Mouse (Mus musculus) kidney, embryonic 14.5 days (tissue): Measurements from ENCODE around the gene Cdc25b. TPM values are rescaled to one million over a fixed set of nuclear protein-coding genes. Genes with fewer than 3 reads are reported as not detected.

ENCODE experiments used
- ATAC-seq: fragments of 200-750 bp; cut with Nextera tagmentation; 2 replicates; pipeline ENCODE4 v1.8.0; 2017; ENCODE audit warnings: moderate number of reproducible peaks, mild to moderate bottlenecking, moderate TSS enrichment, moderate library complexity; ENCODE audit not compliant: low FRiP score, low TSS enrichment
- H3K27ac ChIP-seq: fragments of 300-500 bp; sonication (generic); 2 replicates; pipeline ENCODE4 v1.5.1; 2014; ENCODE audit warnings: low read depth, mild to moderate bottlenecking, low read length, moderate library complexity, mixed read lengths
- H3K27me3 ChIP-seq: fragments of 300-500 bp; sonication (generic); 2 replicates; pipeline ENCODE4 v1.6.1; 2014; ENCODE audit warnings: mild to moderate bottlenecking, low read length; ENCODE audit not compliant: control insufficient read depth, insufficient read depth
- H3K36me3 ChIP-seq: fragments of 300-500 bp; sonication (generic); 2 replicates; pipeline ENCODE4 v1.6.1; 2014; ENCODE audit warnings: low read length, mixed read lengths; ENCODE audit not compliant: control insufficient read depth, insufficient read depth
- H3K4me1 ChIP-seq: fragments of 300-500 bp; sonication (generic); 2 replicates; pipeline ENCODE4 v1.6.1; 2014; ENCODE audit warnings: low read length, mixed read lengths; ENCODE audit not compliant: control insufficient read depth, insufficient read depth
- H3K4me2 ChIP-seq: fragments of 300-500 bp; sonication (generic); replicated peaks from 2 replicates; pipeline ENCODE4 v1.6.1; 2014; ENCODE audit warnings: low read depth, mild to moderate bottlenecking, low read length
- H3K4me3 ChIP-seq: fragments of 300-500 bp; sonication (generic); 2 replicates; pipeline ENCODE4 v1.5.1; 2014; ENCODE audit warnings: mild to moderate bottlenecking, low read length
- H3K9ac ChIP-seq: fragments of 300-500 bp; sonication (generic); 2 replicates; pipeline ENCODE4 v1.6.1; 2014; ENCODE audit warnings: low read depth, mild to moderate bottlenecking, low read length, moderate library complexity
- H3K9me3 ChIP-seq: fragments of 300-500 bp; sonication (generic); 2 replicates; pipeline ENCODE4 v1.6.1; 2016; ENCODE audit warnings: low read length; ENCODE audit not compliant: control insufficient read depth
- WGBS: fragments of 180-500 bp; shearing (Covaris S2); extraction: QIAGEN DNeasy Blood & Tissue Kit; methylation state at CpG from one replicate; pipeline ENCODE4 v1.1.7; 2014; 5-methylcytosine and 5-hydroxymethylcytosine counted together
- polyA plus RNA-seq: library from polyadenylated mRNA; unstranded; fragments of >200 nt; fragmentation: Nextera tagmentation; extraction: Ambion mirVana; gene quantifications from 2 replicates; pipeline ENCODE4 v1.2.1, GENCODE M21; 2014

Gene Cdc25b
- polyA plus RNA-seq, 1 experiment from 2014 or later = 55.7 TPM

GRCm38 (mm10) chr2:131154036-131154435 lies 32.7 kb upstream of the Cdc25b start:
- Histone ChIP-seq H3K4me1 (peaks cover 10% of the 10 kb centered on the region), H3K27ac (no peak overlapping the region), H3K4me2 (no peak overlapping the region), H3K9me3 (no peaks in the 10 kb centered on the region), H3K36me3 (peaks cover 34% of the 10 kb centered on the region; the same call in 1 of the 2 replicates), H3K27me3 (no peaks in the 10 kb centered on the region), H3K9ac (no peak overlapping the region), H3K4me3 (no peak overlapping the region)
- WGBS = 86% methylated on average over 4 of the region's 4 CpGs
- ATAC-seq = no peak

DNA sequence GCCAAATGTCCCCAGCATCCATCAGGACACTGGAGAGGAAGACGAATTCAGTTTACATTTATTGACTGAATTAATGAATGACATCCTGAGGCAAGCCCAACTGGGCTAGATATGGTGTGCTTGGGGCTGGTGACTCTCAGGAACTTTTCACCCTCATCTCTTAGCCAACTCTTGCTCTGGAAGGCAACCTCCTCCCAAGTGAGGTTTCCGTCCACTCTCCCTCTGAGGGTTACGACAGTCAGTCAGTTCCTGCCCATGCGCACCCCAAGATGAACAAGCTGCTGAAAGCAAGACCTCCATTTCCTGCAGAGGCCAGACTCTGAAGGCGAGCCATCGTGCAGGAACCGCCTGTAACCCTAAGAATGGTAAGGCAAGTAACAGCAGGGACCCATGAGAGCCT lies 29.8 kb upstream of the Cdc25b start:
- H3K9ac ChIP-seq = no peak overlapping the region

DNA sequence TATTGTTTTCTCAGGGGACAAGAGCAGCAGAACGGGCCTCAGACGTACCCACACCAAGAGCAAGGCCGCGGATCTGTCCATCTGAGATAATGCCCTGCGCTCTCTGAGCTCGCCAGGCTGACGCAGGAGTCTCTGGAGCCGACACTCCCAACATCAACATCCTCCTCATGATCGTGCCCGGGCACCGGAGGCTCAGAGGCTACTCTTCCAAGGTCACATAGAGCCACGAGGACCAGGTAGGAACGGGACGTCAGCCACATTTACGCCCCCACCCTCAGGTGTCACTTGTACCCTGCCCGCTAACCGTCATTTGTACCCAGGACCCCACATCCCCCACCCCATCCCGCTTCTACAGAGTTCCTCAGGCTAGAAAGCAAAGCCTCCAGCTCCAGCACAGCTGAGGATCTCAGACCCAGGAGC lies 27.2 kb upstream of the Cdc25b start:
- Histone ChIP-seq H3K27me3 (no peaks in the 10 kb centered on the region), H3K9ac (peak overlapping the region; percentile 83), H3K9me3 (no peaks in the 10 kb centered on the region), H3K4me2 (peak overlapping the region; percentile 92), H3K36me3 (no peaks in the 10 kb centered on the region), H3K27ac (peak overlapping the region; percentile 90), H3K4me1 (peaks cover 12% of the 10 kb centered on the region), H3K4me3 (peak overlapping the region; percentile 82)
- ATAC-seq = peak; percentile 64
- under 1% methylated on average over 18 of the region's 18 CpGs for WGBS

More for the DNA sequence above, 29.8 kb upstream of the Cdc25b start:
- no peaks in the 10 kb centered on the region for H3K27me3 ChIP-seq
- no peak overlapping the region for H3K27ac ChIP-seq
- peaks cover 12% of the 10 kb centered on the region; the same call in 1 of the 2 replicates for H3K36me3 ChIP-seq
- no peaks in the 10 kb centered on the region for H3K9me3 ChIP-seq
- peaks cover 12% of the 10 kb centered on the region for H3K4me1 ChIP-seq
- H3K4me3 ChIP-seq = no peak overlapping the region
- 84% methylated on average over 7 of the region's 7 CpGs for WGBS
- H3K4me2 ChIP-seq = no peak overlapping the region
- no peak for ATAC-seq

DNA sequence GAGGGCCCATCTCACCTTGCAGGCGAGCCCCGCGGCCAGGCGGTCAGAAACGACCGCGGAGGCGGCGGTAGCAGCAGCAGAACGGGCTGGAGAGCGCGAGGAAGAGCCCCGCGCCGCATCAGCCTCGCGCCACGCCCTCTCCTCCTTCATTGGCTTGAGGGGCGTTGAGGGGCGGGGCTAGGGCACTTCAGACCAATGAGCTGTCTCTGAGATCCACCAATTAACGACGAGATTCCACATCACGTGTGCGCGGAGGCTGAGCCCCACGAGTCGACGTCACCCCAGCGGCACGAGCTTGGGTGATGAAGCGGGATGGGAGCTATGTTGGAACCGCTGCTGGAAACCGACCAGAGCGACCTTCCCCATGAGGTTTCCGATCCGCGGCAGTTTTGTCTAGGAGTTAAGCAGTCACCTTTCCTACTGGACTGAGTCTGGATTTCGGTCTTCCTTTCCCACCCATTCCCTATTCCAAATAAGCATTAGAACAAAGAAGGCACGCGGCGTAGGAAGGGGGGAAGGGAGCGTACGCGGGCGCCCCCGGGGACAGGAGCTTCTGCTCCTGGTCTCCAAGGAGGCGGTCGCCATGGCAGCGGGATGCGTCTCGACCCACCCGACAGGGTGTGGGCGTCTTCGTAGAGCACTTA lies 26.7 kb upstream of the Cdc25b start, which contains the start of gene 1700037H04Rik:
Gene 1700037H04Rik, minus strand, starts transcription at position 144 of the 644 bp plus-strand sequence.
- peak within 1 kb of the TSS; percentile 92 for H3K4me2 ChIP-seq
- ATAC-seq = peak; percentile 97
- WGBS = under 1% methylated on average over 54 of the region's 54 CpGs
- no peaks in the 10 kb centered on the region for H3K27me3 ChIP-seq
- H3K4me3 ChIP-seq = peak within 1 kb of the TSS; percentile 82
- H3K27ac ChIP-seq = peak within 1 kb of the TSS; percentile 90
- H3K36me3 ChIP-seq = no peaks in the 10 kb centered on the region
- H3K9ac ChIP-seq = peak within 1 kb of the TSS; percentile 83
- H3K9me3 ChIP-seq = no peaks in the 10 kb centered on the region
- H3K4me1 ChIP-seq = peaks cover 12% of the 10 kb centered on the region

DNA sequence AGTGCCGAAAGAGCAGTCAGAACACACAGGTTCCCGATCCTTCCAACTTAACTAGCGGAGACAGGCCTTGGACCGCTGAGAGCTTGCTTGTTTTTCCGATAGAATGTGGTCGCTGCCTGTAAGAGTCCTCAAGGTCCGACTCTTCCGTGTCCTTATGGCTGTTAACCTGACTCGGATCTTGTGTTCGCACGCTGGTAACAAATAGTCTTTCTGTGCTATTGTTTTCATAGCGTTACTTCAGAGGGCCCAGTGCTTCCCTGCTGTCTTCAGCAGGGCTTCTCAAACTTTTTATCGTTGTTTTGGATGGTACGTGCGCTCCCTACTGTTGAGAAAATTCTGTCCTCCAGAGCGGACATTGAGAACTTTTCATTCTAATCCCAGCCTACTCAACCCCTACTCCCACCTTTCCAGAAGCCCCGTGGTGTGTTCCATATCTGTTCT lies 26.1 kb upstream of the Cdc25b start:
- ATAC-seq = no peak
- H3K4me2 ChIP-seq = peak overlapping the region; percentile 92
- H3K4me3 ChIP-seq = peak overlapping the region; percentile 82
- WGBS = under 1% methylated on average over 17 of the region's 17 CpGs
- H3K9me3 ChIP-seq = no peaks in the 10 kb centered on the region
- H3K27me3 ChIP-seq = no peaks in the 10 kb centered on the region
- no peaks in the 10 kb centered on the region for H3K36me3 ChIP-seq
- H3K9ac ChIP-seq = peak overlapping the region; percentile 74
- peaks cover 12% of the 10 kb centered on the region for H3K4me1 ChIP-seq
- peak overlapping the region; percentile 90 for H3K27ac ChIP-seq

- WGBS = 70% methylated on average over 7 of the region's 7 CpGs
- H3K9me3 ChIP-seq = no peaks in the 10 kb centered on the region
- no peak for ATAC-seq
Observed at GRCm38 (mm10) chr2:131163924-131164323, 22.8 kb upstream of the Cdc25b start.

GRCm38 (mm10) chr2:131166172-131166571 lies 20.6 kb upstream of the Cdc25b start:
- H3K27ac ChIP-seq = no peak overlapping the region
- no peak overlapping the region for H3K4me2 ChIP-seq
- 86% methylated on average over 2 of the region's 2 CpGs for WGBS
- no peaks in the 10 kb centered on the region for H3K4me1 ChIP-seq
- peaks cover 11% of the 10 kb centered on the region for H3K27me3 ChIP-seq
- H3K9me3 ChIP-seq = no peaks in the 10 kb centered on the region
- no peak for ATAC-seq
- H3K4me3 ChIP-seq = no peak overlapping the region
- H3K36me3 ChIP-seq = no peaks in the 10 kb centered on the region
- H3K9ac ChIP-seq = no peak overlapping the region

More at GRCm38 (mm10) chr2:131163924-131164323, 22.8 kb upstream of the Cdc25b start:
- Histone ChIP-seq H3K9ac (no peak overlapping the region), H3K4me3 (no peak overlapping the region), H3K27ac (no peak overlapping the region), H3K4me2 (no peak overlapping the region), H3K36me3 (no peaks in the 10 kb centered on the region), H3K27me3 (no peaks in the 10 kb centered on the region), H3K4me1 (peaks cover 4% of the 10 kb centered on the region)

DNA sequence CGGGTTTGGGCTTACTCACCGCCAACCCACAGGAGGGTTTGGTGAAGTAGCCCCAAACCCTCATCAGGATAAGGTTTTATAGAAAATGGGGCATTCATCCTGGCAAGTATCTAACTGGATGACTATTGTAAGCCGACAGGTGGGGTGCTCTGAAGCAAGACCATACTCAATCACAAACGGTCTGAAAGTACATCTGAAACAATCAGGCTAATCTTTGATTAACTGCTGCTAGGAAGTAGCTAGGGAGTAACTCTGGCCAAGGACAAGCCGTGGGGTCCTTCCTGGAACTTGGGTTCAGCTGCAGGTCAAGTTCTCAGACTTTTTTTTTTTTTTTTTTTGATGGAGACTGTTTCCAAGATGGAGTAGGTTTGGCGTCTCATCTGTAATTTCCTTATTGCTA lies 18.8 kb upstream of the Cdc25b start:
- Histone ChIP-seq H3K27ac (no peak overlapping the region), H3K4me1 (peaks cover 4% of the 10 kb centered on the region; the same call in 1 of the 2 replicates), H3K9ac (no peak overlapping the region), H3K4me2 (no peak overlapping the region), H3K36me3 (no peaks in the 10 kb centered on the region), H3K4me3 (no peak overlapping the region), H3K27me3 (peaks cover 27% of the 10 kb centered on the region), H3K9me3 (no peaks in the 10 kb centered on the region)
- WGBS = 70% methylated on average over 6 of the region's 6 CpGs
- no peak for ATAC-seq

GRCm38 (mm10) chr2:131168914-131169313 lies 17.8 kb upstream of the Cdc25b start:
- Histone ChIP-seq H3K4me1 (peaks cover 4% of the 10 kb centered on the region; the same call in 1 of the 2 replicates), H3K36me3 (no peaks in the 10 kb centered on the region), H3K27ac (no peak overlapping the region), H3K4me2 (no peak overlapping the region), H3K9ac (no peak overlapping the region), H3K27me3 (peaks cover 35% of the 10 kb centered on the region), H3K4me3 (no peak overlapping the region), H3K9me3 (no peaks in the 10 kb centered on the region)
- ATAC-seq = no peak
- 79% methylated on average over 1 of the region's 1 CpGs for WGBS
